Mouse (Mus musculus): ENCODE data around the gene Tmem253.

- TF ChIP-seq POLR2A (IDR thresholded peaks at IDR 0.05; ENCODE audit: low read depth, low read length), result no peak
- TF ChIP-seq CTCF (IDR thresholded peaks at IDR 0.05; ENCODE audit: extremely low read depth, insufficient read depth, insufficient read length, insufficient replicate concordance), result no peak
Measured at GRCm38 (mm10) chr14:52006241-52006640, 9.2 kb upstream of the Tmem253 start.
